Mouse (Mus musculus) gastrocnemius, postnatal 4 days (tissue): ENCODE measurements around the gene 2900026A02Rik. TPM values are rescaled to one million over a fixed set of nuclear protein-coding genes. Genes with fewer than 3 reads are reported as not detected.

Experiments used
- DNase-seq, 2 experiments: peaks; one replicate each; pipeline ENCODE4 v3.0.0; 2021 to 2022; ENCODE audit warnings: low spot score in 2 of 2, mixed read lengths in 2 of 2
- long read RNA-seq, 2 experiments: library from polyadenylated mRNA; stranded (forward); transcript quantifications; one replicate each; pipeline ENCODE4 v2.0.0; 2021
- total RNA-seq, 2 experiments: library from RNA; stranded (reverse); gene quantifications; 2 replicates each; pipeline ENCODE4 v1.2.3; 2021

The 2900026A02Rik gene
- total RNA-seq, result 10 to 100 TPM; 50.3 to 50.7 TPM
- long read RNA-seq, experiment 1, full-length matches to known transcripts, result 26 of 43 reads
- long read RNA-seq, experiment 1, partial matches to known transcripts, result 2 of 43 reads
- long read RNA-seq, experiment 1, other reads (novel, unspliced or antisense), result 15 of 43 reads
- long read RNA-seq, experiment 2, full-length matches to known transcripts, result 27 of 46 reads
- long read RNA-seq, experiment 2, partial matches to known transcripts, result 7 of 46 reads
- long read RNA-seq, experiment 2, other reads (novel, unspliced or antisense), result 12 of 46 reads

- DNase-seq, result peak; percentile 81 to 84
Observed at GRCm38 (mm10) chr5:113221147-113221865, at the start of gene 2900026A02Rik. 2900026A02Rik (minus strand) TSS chr5:113221236.

DNA sequence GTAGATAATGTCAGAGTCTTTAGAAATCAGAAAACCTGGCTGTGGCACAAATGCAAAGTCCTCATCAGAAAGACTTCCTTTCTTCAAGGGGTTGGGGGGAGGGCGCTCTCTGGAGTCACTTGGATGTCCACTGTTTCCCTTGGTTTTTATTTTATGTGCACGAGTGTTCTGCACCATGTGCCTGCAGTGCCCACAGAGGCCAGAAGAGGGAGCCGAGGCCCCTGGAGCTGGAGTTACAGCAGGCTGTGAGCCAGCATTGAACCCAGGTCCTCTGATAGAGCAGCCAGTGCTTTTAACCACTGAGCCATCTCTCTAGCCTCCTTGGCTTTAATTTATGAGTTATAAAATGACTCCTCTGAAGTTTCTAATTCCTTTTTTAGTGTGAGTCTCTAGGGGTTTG, 49.0 kb upstream of the 2900026A02Rik start:
- DNase-seq, result no peak

DNA sequence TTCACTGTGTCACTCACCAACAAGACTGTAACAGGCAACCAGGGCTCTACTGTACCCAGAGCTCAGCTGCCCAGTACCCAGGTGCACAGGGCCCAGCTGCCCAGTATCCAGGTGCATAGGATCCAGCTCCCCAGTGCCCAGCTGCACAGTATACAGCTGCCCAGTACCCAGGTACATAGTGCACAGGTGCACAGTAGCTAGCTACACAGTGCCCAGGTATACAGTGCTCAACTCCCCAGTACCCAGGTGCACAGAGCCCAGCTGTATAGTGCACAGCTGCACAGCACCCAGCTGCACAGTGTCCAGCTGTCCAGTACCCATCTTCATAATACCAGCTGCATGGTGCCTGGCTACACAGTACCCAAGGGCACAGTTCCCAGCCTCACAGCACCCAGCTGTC, 47.2 kb upstream of the 2900026A02Rik start:
- DNase-seq, result no peak

DNA sequence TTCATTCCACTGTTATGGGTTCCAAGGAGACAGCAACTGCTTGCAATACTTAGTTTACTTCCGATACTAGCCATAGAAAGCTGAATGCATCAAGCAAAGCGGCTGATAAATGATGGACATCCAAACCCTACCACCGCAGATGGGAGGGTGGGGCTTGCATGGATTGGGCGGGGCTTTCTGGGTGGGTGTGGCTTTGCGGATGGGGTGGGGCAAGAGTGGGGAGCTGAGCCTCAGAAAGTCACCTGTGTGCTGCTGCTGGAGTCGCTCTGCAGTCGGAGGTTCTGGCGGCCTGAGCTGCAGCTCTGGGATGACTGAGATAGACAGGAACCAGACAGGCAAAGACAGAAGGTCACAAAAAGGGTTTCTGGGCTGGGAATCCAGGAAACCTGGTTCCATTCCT, 44.6 kb upstream of the 2900026A02Rik start:
- DNase-seq, result no peak

- DNase-seq, result no peak
Observed at GRCm38 (mm10) chr5:113250806-113251205, 29.8 kb upstream of the 2900026A02Rik start.

- no peak for DNase-seq
Observed at GRCm38 (mm10) chr5:113249263-113249930, 28.4 kb upstream of the 2900026A02Rik start.

DNA sequence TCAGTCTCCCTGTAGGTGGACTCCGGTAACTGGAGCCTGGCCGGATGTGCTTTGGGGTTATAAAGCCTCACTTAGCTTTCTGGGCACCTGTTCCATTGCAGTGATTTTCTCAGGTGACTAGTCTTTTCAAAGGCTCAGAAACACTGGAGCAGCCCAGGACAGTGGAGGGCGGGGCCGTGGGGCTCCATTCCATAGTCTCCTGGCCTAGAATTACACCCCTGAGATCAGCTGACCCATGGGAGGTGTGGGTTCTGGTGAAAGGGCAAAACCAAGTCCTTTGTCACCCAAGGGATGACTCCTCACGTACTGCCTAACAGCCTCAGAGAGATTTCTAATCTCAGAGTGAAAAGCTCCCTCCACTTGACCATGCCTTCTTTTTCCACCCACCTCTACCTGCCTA, 9.2 kb upstream of the 2900026A02Rik start:
- DNase-seq, result no peak

- peak; percentile 73 to 84 for DNase-seq
Observed at GRCm38 (mm10) chr5:113226632-113227102, 5.6 kb upstream of the 2900026A02Rik start, which contains the start of gene Tmem211. Tmem211 (plus strand) TSS chr5:113226909.

- DNase-seq, result no peak
Observed at GRCm38 (mm10) chr5:113225686-113226435, 4.8 kb upstream of the 2900026A02Rik start.

- DNase-seq, result no peak
Observed at GRCm38 (mm10) chr5:113225271-113225670, 4.2 kb upstream of the 2900026A02Rik start.

- DNase-seq, result no peak
Observed at GRCm38 (mm10) chr5:113223888-113224287, 2.9 kb upstream of the 2900026A02Rik start.

- no peak for DNase-seq
Observed at GRCm38 (mm10) chr5:113220383-113221146, 471 bp downstream of the 2900026A02Rik start.

DNA sequence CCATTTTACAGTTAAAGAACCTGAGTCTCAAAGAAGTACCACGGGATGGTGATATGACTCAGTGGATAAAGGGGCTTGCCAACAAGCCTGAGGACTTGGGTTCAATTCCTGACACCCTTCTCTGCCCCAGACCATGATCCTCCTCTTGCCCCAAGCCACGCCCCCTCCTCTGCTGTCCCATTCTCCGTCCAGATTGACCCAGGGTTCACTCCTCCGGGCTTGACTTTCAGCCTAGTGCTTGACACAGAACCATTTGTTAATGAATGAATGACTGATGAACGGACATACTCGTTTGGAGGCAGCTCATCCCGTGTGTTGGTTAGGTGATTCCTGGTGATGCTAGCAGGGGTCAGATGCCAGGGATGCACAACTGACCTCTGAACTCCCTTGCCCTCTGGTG, 1.2 kb downstream of the 2900026A02Rik start:
- DNase-seq, result no peak

- DNase-seq, result no peak
Observed at GRCm38 (mm10) chr5:113219450-113219849, 1.6 kb downstream of the 2900026A02Rik start.

GRCm38 (mm10) chr5:113218617-113219235, 2.3 kb downstream of the 2900026A02Rik start:
- no peak for DNase-seq

DNA sequence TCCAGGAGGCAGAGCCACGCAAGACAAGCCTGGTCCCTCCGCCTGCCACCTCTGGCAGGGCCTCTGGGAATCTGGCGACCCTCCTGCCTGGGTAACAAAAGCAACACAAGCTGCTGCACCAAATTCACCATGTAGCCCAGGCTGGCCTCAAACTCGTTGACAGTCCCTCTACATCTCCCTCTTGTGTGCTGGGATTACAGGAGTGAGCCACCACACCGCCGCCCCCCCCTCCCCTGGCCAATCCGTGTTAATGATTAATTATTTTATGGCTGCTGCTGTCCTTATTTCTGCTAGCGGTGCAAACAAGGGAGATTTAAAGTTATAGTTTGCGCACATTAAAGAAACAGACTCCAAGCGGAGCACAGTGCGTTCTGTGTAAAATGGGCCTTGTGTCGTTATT, 4.0 kb downstream of the 2900026A02Rik start:
- DNase-seq, result no peak

DNA sequence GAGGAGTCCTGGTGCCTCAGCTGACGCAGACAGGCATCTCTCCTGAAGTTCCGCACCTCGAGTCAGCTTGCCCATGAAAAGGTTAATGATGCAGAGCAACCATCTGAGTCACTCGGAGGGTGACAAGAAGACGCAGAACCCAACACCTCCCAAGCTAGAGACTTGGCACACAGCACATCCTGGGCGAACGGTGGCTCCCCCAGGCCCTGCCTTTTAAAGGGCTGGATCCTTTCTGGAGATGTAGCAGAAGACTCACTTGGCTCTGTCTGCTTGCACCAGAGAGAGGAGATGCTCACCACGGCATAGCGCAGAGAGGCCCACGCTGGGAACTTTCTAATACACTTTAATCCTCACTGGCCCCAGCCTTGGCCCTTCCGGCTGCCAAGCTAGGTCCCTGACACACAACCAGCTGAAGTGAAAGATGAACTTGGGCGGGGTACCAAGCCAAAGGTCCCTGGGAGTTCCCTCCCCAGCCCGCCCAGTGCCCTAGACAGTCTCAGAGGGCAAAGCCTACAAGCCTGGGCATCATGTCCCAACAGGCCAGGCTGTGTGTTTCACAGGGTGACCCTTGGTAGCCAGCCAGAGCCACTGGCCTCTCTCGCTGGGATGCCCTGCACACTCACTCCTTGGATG, 4.6 kb downstream of the 2900026A02Rik start:
- no peak for DNase-seq

DNA sequence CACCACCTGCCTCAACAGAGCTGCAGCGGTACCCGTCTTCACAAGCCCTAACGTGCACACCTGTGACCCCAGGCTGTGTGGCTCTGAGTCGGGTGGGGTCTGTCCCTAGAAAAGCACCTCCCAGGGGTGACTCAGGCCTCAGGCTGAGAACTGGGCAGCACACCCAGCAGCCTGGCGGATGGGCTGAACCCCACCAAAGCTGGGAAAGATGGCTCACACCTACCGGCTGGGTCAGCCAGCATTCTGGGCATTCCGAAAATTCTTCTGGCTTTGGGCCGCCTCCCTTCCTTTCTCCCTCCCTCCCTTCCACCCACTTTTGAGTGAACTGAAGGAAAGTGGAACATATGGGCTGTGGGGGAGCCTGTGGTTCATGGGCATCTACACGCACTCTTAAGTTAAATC, 5.4 kb downstream of the 2900026A02Rik start:
- DNase-seq, result no peak

DNA sequence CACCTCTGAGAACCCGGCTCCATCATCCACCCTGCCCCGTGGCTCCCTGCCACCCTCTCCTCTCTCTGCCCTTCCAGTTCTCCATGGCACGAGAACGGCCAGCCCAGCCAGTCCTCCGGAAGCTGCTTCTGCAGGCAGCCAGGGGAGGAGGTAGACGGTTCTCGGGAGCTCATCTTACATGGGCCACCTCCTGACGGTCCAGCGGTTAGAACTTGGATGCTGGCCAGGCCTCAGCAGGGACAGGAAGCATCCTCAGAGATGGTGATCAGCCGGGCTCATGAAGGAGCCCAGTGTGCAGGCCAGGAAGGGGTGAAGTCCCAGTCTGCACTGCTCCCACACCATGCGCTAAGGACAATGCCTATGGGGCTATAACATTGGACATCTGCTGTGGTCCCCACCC, 6.6 kb downstream of the 2900026A02Rik start:
- DNase-seq, result no peak
